Mouse (Mus musculus) liver, embryonic 16.5 days (tissue): Measurements from ENCODE around the gene Cltb. TPM values are rescaled to one million over a fixed set of nuclear protein-coding genes. Genes with fewer than 3 reads are reported as not detected.

Source experiments
- ATAC-seq: fragments of 200-750 bp; cut with Nextera tagmentation; 2 replicates; pipeline ENCODE4 v1.8.0; 2017; ENCODE audit warnings: low read depth, mild to moderate bottlenecking, moderate number of reproducible peaks, moderate library complexity
- H3K27ac ChIP-seq: fragments of 300-500 bp; sonication (generic); 2 replicates; pipeline ENCODE4 v1.5.1; 2014; ENCODE audit warnings: mild to moderate bottlenecking, low read length
- H3K27me3 ChIP-seq: fragments of 300-500 bp; sonication (generic); 2 replicates; pipeline ENCODE4 v1.6.1; 2014; ENCODE audit warnings: low read depth, low read length, mixed read lengths; ENCODE audit not compliant: control insufficient read depth, insufficient read depth
- H3K36me3 ChIP-seq: fragments of 300-500 bp; sonication (generic); 2 replicates; pipeline ENCODE4 v1.6.1; 2014; ENCODE audit warnings: mild to moderate bottlenecking; ENCODE audit not compliant: control insufficient read depth, insufficient read depth
- H3K4me1 ChIP-seq: fragments of 300-500 bp; sonication (generic); 2 replicates; pipeline ENCODE4 v1.6.1; 2014; ENCODE audit warnings: low read depth, low read length, mixed read lengths; ENCODE audit not compliant: control insufficient read depth
- H3K4me2 ChIP-seq: fragments of 300-500 bp; sonication (generic); 2 replicates; pipeline ENCODE4 v1.6.1; 2014; ENCODE audit warnings: low read depth, low read length, mixed read lengths
- H3K4me3 ChIP-seq: fragments of 300-500 bp; sonication (generic); 2 replicates; pipeline ENCODE4 v1.5.1; 2014; ENCODE audit warnings: low read depth, mild to moderate bottlenecking, low read length
- H3K9ac ChIP-seq: fragments of 300-500 bp; sonication (generic); 2 replicates; pipeline ENCODE4 v1.6.1; 2014; ENCODE audit warnings: low read depth, low read length
- H3K9me3 ChIP-seq: fragments of 300-500 bp; sonication (generic); replicated peaks from 2 replicates; pipeline ENCODE4 v1.6.1; 2016; ENCODE audit warnings: low read length; ENCODE audit not compliant: control insufficient read depth
- WGBS: fragments of 180-500 bp; shearing (Covaris S2); extraction: QIAGEN DNeasy Blood & Tissue Kit; methylation state at CpG from one replicate; pipeline ENCODE4 v1.1.7; 2014; ENCODE audit not compliant: insufficient replicate concordance; 5-methylcytosine and 5-hydroxymethylcytosine counted together
- polyA plus RNA-seq: library from polyadenylated mRNA; unstranded; fragments of >200 nt; fragmentation: Nextera tagmentation; extraction: Ambion mirVana; gene quantifications from 2 replicates; pipeline ENCODE4 v1.2.1, GENCODE M21; 2015

Gene Cltb
- polyA plus RNA-seq, 1 experiment from 2014 or later = 30.8 TPM

- under 1% methylated on average over 55 of the region's 55 CpGs for WGBS
- H3K4me3 ChIP-seq = peak within 1 kb of the TSS; percentile 81
- H3K9me3 ChIP-seq = no peaks in the 10 kb centered on the region
- peak within 1 kb of the TSS; percentile 79 for H3K9ac ChIP-seq
- no peaks in the 10 kb centered on the region for H3K36me3 ChIP-seq
- H3K4me1 ChIP-seq = peaks cover 16% of the 10 kb centered on the region
- ATAC-seq = peak; percentile 80
- H3K27me3 ChIP-seq = no peaks in the 10 kb centered on the region
- peak within 1 kb of the TSS; percentile 91 for H3K4me2 ChIP-seq
- H3K27ac ChIP-seq = peak within 1 kb of the TSS; percentile 47; the same call in 1 of the 2 replicates
Measured at GRCm38 (mm10) chr13:54574854-54575481, 36.2 kb downstream of the Cltb start, which contains the start of gene Arl10. Gene Arl10, plus strand, starts transcription at chr13:54575015.

- Histone ChIP-seq H3K4me1 (peaks cover 12% of the 10 kb centered on the region), H3K4me2 (no peak overlapping the region), H3K27ac (no peak overlapping the region), H3K9me3 (no peaks in the 10 kb centered on the region), H3K4me3 (no peak overlapping the region), H3K9ac (no peak overlapping the region), H3K36me3 (no peaks in the 10 kb centered on the region), H3K27me3 (no peaks in the 10 kb centered on the region)
- ATAC-seq = no peak
- 72% methylated on average over 4 of the region's 4 CpGs for WGBS
Measured at GRCm38 (mm10) chr13:54572621-54573020, 38.5 kb downstream of the Cltb start.

GRCm38 (mm10) chr13:54571637-54572036 is 39.5 kb downstream of the Cltb start:
- ATAC-seq = no peak
- H3K4me3 ChIP-seq = no peak overlapping the region
- no peaks in the 10 kb centered on the region for H3K27me3 ChIP-seq
- H3K9ac ChIP-seq = no peak overlapping the region
- 47% methylated on average over 2 of the region's 2 CpGs for WGBS
- H3K36me3 ChIP-seq = no peaks in the 10 kb centered on the region
- no peaks in the 10 kb centered on the region for H3K9me3 ChIP-seq
- peaks cover 12% of the 10 kb centered on the region for H3K4me1 ChIP-seq
- H3K27ac ChIP-seq = no peak overlapping the region
- H3K4me2 ChIP-seq = no peak overlapping the region

DNA sequence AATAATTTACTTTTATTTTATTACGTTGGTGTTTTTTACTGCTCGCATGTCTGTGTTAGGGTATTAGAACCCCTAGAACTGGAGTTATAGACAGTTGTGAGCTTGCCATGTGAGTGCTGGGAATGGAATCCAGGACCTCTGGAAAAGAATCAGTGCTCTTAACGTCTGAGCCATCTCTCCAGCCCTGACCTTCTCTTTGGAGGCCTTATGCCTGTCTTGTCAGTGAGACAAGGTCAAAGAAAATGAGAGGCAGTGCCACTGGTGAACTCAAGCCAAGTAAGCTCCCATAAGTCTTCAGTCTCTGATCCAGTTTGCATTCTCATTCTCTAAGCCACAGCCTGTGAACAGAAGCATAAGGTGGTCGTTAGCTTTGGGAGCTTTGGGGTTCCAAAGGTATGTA is 40.4 kb downstream of the Cltb start:
- no peak overlapping the region for H3K27ac ChIP-seq
- H3K4me3 ChIP-seq = no peak overlapping the region
- H3K36me3 ChIP-seq = no peaks in the 10 kb centered on the region
- no peaks in the 10 kb centered on the region for H3K27me3 ChIP-seq
- 60% methylated on average over 4 of the region's 4 CpGs for WGBS
- no peaks in the 10 kb centered on the region for H3K9me3 ChIP-seq
- no peak overlapping the region for H3K9ac ChIP-seq
- no peak overlapping the region for H3K4me2 ChIP-seq
- ATAC-seq = no peak
- H3K4me1 ChIP-seq = peaks cover 12% of the 10 kb centered on the region

- no peaks in the 10 kb centered on the region for H3K9me3 ChIP-seq
- H3K4me3 ChIP-seq = no peak overlapping the region
- no peak overlapping the region for H3K27ac ChIP-seq
- 56% methylated on average over 1 of the region's 1 CpGs for WGBS
- no peaks in the 10 kb centered on the region for H3K27me3 ChIP-seq
- H3K4me2 ChIP-seq = no peak overlapping the region
- H3K36me3 ChIP-seq = no peaks in the 10 kb centered on the region
- H3K9ac ChIP-seq = no peak overlapping the region
- ATAC-seq = no peak
- H3K4me1 ChIP-seq = peaks cover 14% of the 10 kb centered on the region
Measured at GRCm38 (mm10) chr13:54569282-54569681, 41.9 kb downstream of the Cltb start.

GRCm38 (mm10) chr13:54568380-54568779 is 42.8 kb downstream of the Cltb start:
- no peak overlapping the region for H3K4me3 ChIP-seq
- H3K9me3 ChIP-seq = no peaks in the 10 kb centered on the region
- H3K27me3 ChIP-seq = no peaks in the 10 kb centered on the region
- H3K9ac ChIP-seq = no peak overlapping the region
- H3K27ac ChIP-seq = no peak overlapping the region
- no peak for ATAC-seq
- 30% methylated on average over 5 of the region's 5 CpGs for WGBS
- no peak overlapping the region for H3K4me2 ChIP-seq
- H3K4me1 ChIP-seq = peaks cover 16% of the 10 kb centered on the region
- no peaks in the 10 kb centered on the region for H3K36me3 ChIP-seq

- H3K27ac ChIP-seq = peak overlapping the region; percentile 76
- peak; percentile 44 for ATAC-seq
- H3K4me1 ChIP-seq = peaks cover 16% of the 10 kb centered on the region
- H3K4me3 ChIP-seq = peak overlapping the region; percentile 95
- H3K4me2 ChIP-seq = peak overlapping the region; percentile 92
- WGBS = 36% methylated on average over 8 of the region's 8 CpGs
- no peaks in the 10 kb centered on the region for H3K27me3 ChIP-seq
- H3K9ac ChIP-seq = peak overlapping the region; percentile 99
- no peaks in the 10 kb centered on the region for H3K9me3 ChIP-seq
- H3K36me3 ChIP-seq = peaks cover 7% of the 10 kb centered on the region
Measured at GRCm38 (mm10) chr13:54565594-54566345, 45.4 kb downstream of the Cltb start.

GRCm38 (mm10) chr13:54565201-54565581 is 46.0 kb downstream of the Cltb start, which contains the start of gene 4833439L19Rik:
Gene 4833439L19Rik, minus strand, starts transcription at chr13:54565435.
- H3K9me3 ChIP-seq = no peaks in the 10 kb centered on the region

More at GRCm38 (mm10) chr13:54565201-54565581, 46.0 kb downstream of the Cltb start, which contains the start of gene 4833439L19Rik:
- Histone ChIP-seq H3K4me3 (peak within 1 kb of the TSS; percentile 95), H3K4me2 (peak within 1 kb of the TSS; percentile 92), H3K36me3 (peaks cover 9% of the 10 kb centered on the region), H3K27ac (peak within 1 kb of the TSS; percentile 77), H3K9ac (peak within 1 kb of the TSS; percentile 99), H3K4me1 (peaks cover 16% of the 10 kb centered on the region), H3K27me3 (no peaks in the 10 kb centered on the region)
- peak; percentile 95 for ATAC-seq
- 0% methylated on average over 27 of the region's 27 CpGs for whole genome bisulfite sequencing
